ENCODE assay signal across 31 mouse cellular contexts in genomic region chr13:5878748-5879147, GRCm38 (mm10).
"Had no signal": no experiment of that assay in that cellular context is flagged by ENCODE, and none has a peak within 500 bp of the region (broad histone marks: within the 10 kb centered on the region; RNA-seq: fewer than 3 reads in every experiment).

No protein-coding gene starts in this region.

- DNase-seq: left cerebral cortex, postnatal 4 days; liver; liver, embryonic 13.5 days; liver, postnatal 0 days; lung, adult 18-20 months; lung, adult 2 months; lung, embryonic 14.5 days; lung, postnatal 10 days; lung, postnatal 14 days; lung, postnatal 36 days; lung, postnatal 4 days; midbrain, embryonic 14.5 days had no signal

- H3K27ac ChIP-seq: left cerebral cortex, adult 2 months; limb, embryonic 10.5 days; limb, embryonic 12.5 days; limb, embryonic 13.5 days; limb, embryonic 15.5 days; liver, embryonic 12.5 days; liver, embryonic 13.5 days; liver, embryonic 14.5 days; liver, embryonic 15.5 days; lung, embryonic 15.5 days; macrophage; midbrain, embryonic 10.5 days; midbrain, embryonic 12.5 days; midbrain, embryonic 15.5 days had no signal

- H3K9me3 ChIP-seq: limb, embryonic 10.5 days; limb, embryonic 12.5 days; limb, embryonic 13.5 days; limb, embryonic 15.5 days; liver, embryonic 12.5 days; liver, embryonic 13.5 days; liver, embryonic 15.5 days; lung, embryonic 15.5 days; megakaryocyte, embryonic 14.5 days; midbrain, embryonic 10.5 days; midbrain, embryonic 12.5 days; midbrain, embryonic 15.5 days had no signal

- H3K27me3 ChIP-seq: limb, embryonic 12.5 days; limb, embryonic 13.5 days; limb, embryonic 15.5 days; liver, embryonic 12.5 days; liver, embryonic 13.5 days; liver, embryonic 15.5 days; lung, embryonic 15.5 days; megakaryocyte, embryonic 14.5 days; midbrain, embryonic 12.5 days; midbrain, embryonic 15.5 days had no signal

- ATAC-seq: liver, embryonic 12.5 days; liver, postnatal 0 days; lung, postnatal 0 days; midbrain, embryonic 15.5 days; midbrain, embryonic 16.5 days had no signal

- H3K4me2 ChIP-seq: limb, embryonic 12.5 days; limb, embryonic 13.5 days; limb, embryonic 15.5 days; liver, embryonic 11.5 days; liver, embryonic 12.5 days; liver, embryonic 13.5 days; liver, embryonic 15.5 days; lung, embryonic 14.5 days; lung, embryonic 15.5 days; midbrain, embryonic 11.5 days; midbrain, embryonic 12.5 days; midbrain, embryonic 15.5 days had no signal

- H3K36me3 ChIP-seq: limb, embryonic 10.5 days; limb, embryonic 12.5 days; limb, embryonic 13.5 days; limb, embryonic 15.5 days; liver, embryonic 12.5 days; liver, embryonic 13.5 days; liver, embryonic 15.5 days; lung, embryonic 15.5 days; midbrain, embryonic 10.5 days; midbrain, embryonic 12.5 days; midbrain, embryonic 15.5 days had no signal

- H3K4me1 ChIP-seq: limb, embryonic 10.5 days; limb, embryonic 12.5 days; limb, embryonic 13.5 days; limb, embryonic 15.5 days; liver, embryonic 12.5 days; liver, embryonic 13.5 days; liver, embryonic 15.5 days; lung, embryonic 15.5 days; midbrain, embryonic 10.5 days; midbrain, embryonic 12.5 days; midbrain, embryonic 15.5 days had no signal

- H3K4me3 ChIP-seq: left cerebral cortex, adult 2 months; limb, embryonic 10.5 days; limb, embryonic 12.5 days; limb, embryonic 13.5 days; limb, embryonic 15.5 days; liver, embryonic 12.5 days; liver, embryonic 13.5 days; liver, embryonic 15.5 days; lung, embryonic 15.5 days; megakaryocyte, embryonic 14.5 days; midbrain, embryonic 10.5 days; midbrain, embryonic 12.5 days; midbrain, embryonic 15.5 days; myocyte had no signal

- H3K9ac ChIP-seq: limb, embryonic 12.5 days; limb, embryonic 13.5 days; limb, embryonic 15.5 days; liver, embryonic 12.5 days; liver, embryonic 13.5 days; liver, embryonic 14.5 days; liver, embryonic 15.5 days; liver, postnatal 0 days; lung, embryonic 14.5 days; lung, embryonic 15.5 days; midbrain, embryonic 12.5 days; midbrain, embryonic 15.5 days had no signal
